Mouse (Mus musculus) CH12.LX (cell line): ENCODE measurements at regions not wholly inside any gene's neighbourhood (a gene's known extent, or its start where the extent isn't known, plus 50 kb on each side); places are given as distances from the start of the nearest gene placed in this dataset.

ENCODE experiments used
- DNase-seq: peaks from one replicate; pipeline ENCODE4 v3.0.0-alpha.2; 2013; ENCODE audit errors: extremely low read depth
- H3K27ac ChIP-seq: 2 replicates; pipeline ENCODE4 v1.5.1; 2012; ENCODE audit warnings: low read depth, mild to moderate bottlenecking, control low read depth, moderate library complexity; ENCODE audit not compliant: insufficient read depth
- H3K27me3 ChIP-seq: replicated peaks from 2 replicates; pipeline ENCODE3; 2012; ENCODE audit warnings: inconsistent platforms
- H3K36me3 ChIP-seq, 2 experiments: replicated peaks in 1 of 2; 2 replicates each; pipeline versions ENCODE3 to v1.6.1; 2012; ENCODE audit warnings: inconsistent platforms in 1 of 2, low read length in 1 of 2, mild to moderate bottlenecking in 1 of 2, mixed read lengths in 1 of 2, moderate library complexity in 1 of 2; ENCODE audit not compliant: control insufficient read depth in 1 of 2, insufficient read depth in 1 of 2
- H3K4me1 ChIP-seq, 2 experiments: 2 replicates each; pipeline ENCODE4 v1.6.1; 2012; ENCODE audit warnings: inconsistent platforms in 1 of 2, moderate library complexity in 1 of 2; ENCODE audit not compliant: insufficient read depth in 2 of 2, control insufficient read depth in 1 of 2
- H3K4me2 ChIP-seq: 2 replicates; pipeline ENCODE4 v1.6.1; 2012; ENCODE audit warnings: low read depth, mild to moderate bottlenecking, control low read depth; ENCODE audit not compliant: poor library complexity, insufficient read depth, severe bottlenecking
- H3K4me3 ChIP-seq, 3 experiments: fragments of 150-350 bp in 1 of 3; sonication (generic) in 1 of 3; replicated peaks in 1 of 3; 2 replicates each; pipeline versions ENCODE3 to v1.5.1; 2011 to 2012; ENCODE audit warnings: low read depth in 2 of 3, low read length in 2 of 3, mild to moderate bottlenecking in 2 of 3, moderate library complexity in 2 of 3, control low read depth in 1 of 3, improper control_type of control experiment in 1 of 3, inconsistent platforms in 1 of 3, mixed read lengths in 1 of 3; ENCODE audit not compliant: poor library complexity in 1 of 3
- H3K79me2 ChIP-seq: replicated peaks from 2 replicates; pipeline ENCODE4 v1.6.1; 2012; ENCODE audit warnings: mild to moderate bottlenecking, moderate library complexity; ENCODE audit not compliant: control insufficient read depth, poor library complexity, insufficient read depth, severe bottlenecking; ENCODE audit errors: extremely low read depth
- H3K9ac ChIP-seq: 2 replicates; pipeline ENCODE4 v1.6.1; 2012; ENCODE audit warnings: low read depth, mild to moderate bottlenecking, control low read depth, moderate library complexity; ENCODE audit not compliant: insufficient read depth
- H3K9me3 ChIP-seq: replicated peaks from 2 replicates; pipeline ENCODE3; 2012; ENCODE audit warnings: low read length, inconsistent platforms, mixed read lengths
- BHLHE40 ChIP-seq: IDR thresholded peaks from 2 replicates; pipeline ENCODE4 v1.6.1; 2011; ENCODE audit warnings: mild to moderate bottlenecking, low read depth, low read length, improper control_type of control experiment
- CTCF ChIP-seq, 2 experiments: IDR thresholded peaks in 1 of 2; conservative IDR thresholded peaks in 1 of 2; 2 replicates each; pipeline ENCODE4 v1.5.1; 2011 to 2012; ENCODE audit warnings: low read depth in 2 of 2, low read length in 2 of 2, improper control_type of control experiment in 1 of 2, inconsistent platforms in 1 of 2, mild to moderate bottlenecking in 1 of 2, moderate library complexity in 1 of 2
- E2F4 ChIP-seq: IDR thresholded peaks from 2 replicates; pipeline ENCODE4 v1.6.1; 2011; ENCODE audit warnings: low read depth, low read length, improper control_type of control experiment; ENCODE audit not compliant: insufficient replicate concordance
- ELF1 ChIP-seq: IDR thresholded peaks from 2 replicates; pipeline ENCODE4 v1.6.1; 2014; ENCODE audit warnings: low read depth, mild to moderate bottlenecking, inconsistent platforms, low read length, improper control_type of control experiment
- GABPA ChIP-seq: IDR thresholded peaks from 2 replicates; pipeline ENCODE4 v1.6.1; 2012; ENCODE audit warnings: low read depth, low read length, improper control_type of control experiment, inconsistent platforms; ENCODE audit not compliant: insufficient replicate concordance
- IRF4 ChIP-seq: IDR thresholded peaks from 2 replicates; pipeline ENCODE4 v1.6.1; 2014; ENCODE audit warnings: low read depth, mild to moderate bottlenecking, inconsistent platforms, low read length, improper control_type of control experiment
- JUN ChIP-seq: IDR thresholded peaks from 2 replicates; pipeline ENCODE4 v1.6.1; 2011; ENCODE audit warnings: low read depth, mild to moderate bottlenecking, low read length, improper control_type of control experiment, moderate library complexity; ENCODE audit not compliant: insufficient read depth
- JUND ChIP-seq: conservative IDR thresholded peaks from 2 replicates; pipeline ENCODE4 v1.6.1; 2011; ENCODE audit warnings: low read depth, low read length, improper control_type of control experiment
- KAT2A ChIP-seq: IDR thresholded peaks from 2 replicates; pipeline ENCODE4 v1.6.1; 2012; ENCODE audit warnings: low read length, improper control_type of control experiment, inconsistent platforms; ENCODE audit not compliant: insufficient replicate concordance
- MAX ChIP-seq: IDR thresholded peaks from 2 replicates; pipeline ENCODE4 v1.6.1; 2011; ENCODE audit warnings: low read length, improper control_type of control experiment
- MEF2A ChIP-seq: IDR thresholded peaks from 2 replicates; pipeline ENCODE4 v1.6.1; 2014; ENCODE audit warnings: low read depth, mild to moderate bottlenecking, inconsistent platforms, low read length, improper control_type of control experiment, borderline replicate concordance
- NRF1 ChIP-seq: IDR thresholded peaks from 2 replicates; pipeline ENCODE4 v1.6.1; 2014; ENCODE audit warnings: low read depth, mild to moderate bottlenecking, inconsistent platforms, low read length, improper control_type of control experiment, moderate library complexity
- POLR2A ChIP-seq: IDR thresholded peaks from 2 replicates; pipeline ENCODE4 v1.6.1; 2011; ENCODE audit warnings: low read depth, mild to moderate bottlenecking, improper control_type of control experiment, low read length
- POLR2AphosphoS2 ChIP-seq: IDR thresholded peaks from 2 replicates; pipeline ENCODE4 v1.6.1; 2011; ENCODE audit warnings: low read depth, low read length, improper control_type of control experiment
- RAD21 ChIP-seq: IDR thresholded peaks from 2 replicates; pipeline ENCODE4 v1.6.1; 2011; ENCODE audit warnings: low read depth, mild to moderate bottlenecking, low read length, improper control_type of control experiment, moderate library complexity
- SMC3 ChIP-seq: IDR thresholded peaks from 2 replicates; pipeline ENCODE4 v1.6.1; 2011; ENCODE audit warnings: low read depth, low read length, improper control_type of control experiment
- TBP ChIP-seq: conservative IDR thresholded peaks from 2 replicates; pipeline ENCODE4 v1.6.1; 2011; ENCODE audit warnings: low read depth, low read length, improper control_type of control experiment
- TCF12 ChIP-seq: IDR thresholded peaks from 2 replicates; pipeline ENCODE4 v1.6.1; 2014; ENCODE audit warnings: low read depth, mild to moderate bottlenecking, inconsistent platforms, low read length, improper control_type of control experiment
- USF1 ChIP-seq: IDR thresholded peaks from 2 replicates; pipeline ENCODE4 v1.6.1; 2014; ENCODE audit warnings: low read depth, mild to moderate bottlenecking, inconsistent platforms, low read length, improper control_type of control experiment
- ZC3H11A ChIP-seq: IDR thresholded peaks from 2 replicates; pipeline ENCODE4 v1.6.1; 2012; ENCODE audit warnings: low read depth, mild to moderate bottlenecking, inconsistent platforms, low read length, improper control_type of control experiment
- ZKSCAN1 ChIP-seq: IDR thresholded peaks from 2 replicates; pipeline ENCODE4 v1.6.1; 2012; ENCODE audit warnings: low read depth, inconsistent platforms, low read length, improper control_type of control experiment, borderline replicate concordance
- ZMIZ1 ChIP-seq: IDR thresholded peaks from 2 replicates; pipeline ENCODE4 v1.6.1; 2012; ENCODE audit warnings: low read depth, mild to moderate bottlenecking, inconsistent platforms, low read length, improper control_type of control experiment
- ZNF384 ChIP-seq: IDR thresholded peaks from 2 replicates; pipeline ENCODE4 v1.6.1; 2012; ENCODE audit warnings: low read depth, low read length, improper control_type of control experiment, inconsistent platforms
- dilution Hi-C: fragments of 300-500 bp; cut with MboI; formaldehyde crosslinking; loops from 2 replicates; pipeline ENCODE4 v1.14.3; 2020; ENCODE audit warnings: low sequenced_read_pairs; ENCODE audit not compliant: extremely low pct_unique_long_range_greater_than_20kb, extremely low pct_ligation_motif_present
- in situ Hi-C: fragments of 300-500 bp; cut with MboI; formaldehyde crosslinking; loops from 3 replicates; pipeline ENCODE4 v1.14.3; 2019; ENCODE audit warnings: low sequenced_read_pairs, low pct_ligation_motif_present, low pct_unique_long_range_greater_than_20kb, mixed read lengths

DNA sequence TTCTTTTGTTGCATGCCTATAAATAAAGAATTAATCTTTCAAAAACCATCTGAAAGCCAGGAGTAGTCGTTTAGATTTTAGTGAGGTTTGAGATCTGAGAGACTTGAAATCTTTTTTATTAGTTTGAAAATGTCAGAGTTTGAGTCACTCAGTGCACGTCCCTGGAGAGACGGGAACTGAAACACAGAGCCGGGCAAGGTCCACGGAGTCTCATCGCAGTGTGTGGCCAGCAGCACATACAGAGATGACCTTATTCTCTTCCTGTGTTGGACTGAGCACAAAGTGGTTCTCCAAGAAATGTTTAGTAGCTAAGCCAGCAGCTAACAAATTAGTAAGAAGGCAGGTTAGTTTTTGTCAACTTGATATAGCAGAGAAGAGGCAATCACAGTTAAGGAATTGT lies 350.0 kb upstream of the Klf12 start:
- DNase-seq: no peak
- no peak overlapping the region for H3K4me3 ChIP-seq
- no peak overlapping the region for H3K9ac ChIP-seq
- H3K4me2 ChIP-seq: no peak overlapping the region
- no peaks in the 10 kb centered on the region for H3K9me3 ChIP-seq
- in situ Hi-C loops (no loop called here), dilution Hi-C loops (no loop called here)
- H3K79me2 ChIP-seq: no peaks in the 10 kb centered on the region
- no peaks in the 10 kb centered on the region for H3K36me3 ChIP-seq
- no peak overlapping the region for H3K27ac ChIP-seq
- no peak for TF ChIP-seq ZNF384
- no peak for TF ChIP-seq RAD21
- H3K4me1 ChIP-seq: peaks cover 0 to 2% of the 10 kb centered on the region in 2 experiments; a peak in 1 of 4 replicates
- no peaks in the 10 kb centered on the region for H3K27me3 ChIP-seq

DNA sequence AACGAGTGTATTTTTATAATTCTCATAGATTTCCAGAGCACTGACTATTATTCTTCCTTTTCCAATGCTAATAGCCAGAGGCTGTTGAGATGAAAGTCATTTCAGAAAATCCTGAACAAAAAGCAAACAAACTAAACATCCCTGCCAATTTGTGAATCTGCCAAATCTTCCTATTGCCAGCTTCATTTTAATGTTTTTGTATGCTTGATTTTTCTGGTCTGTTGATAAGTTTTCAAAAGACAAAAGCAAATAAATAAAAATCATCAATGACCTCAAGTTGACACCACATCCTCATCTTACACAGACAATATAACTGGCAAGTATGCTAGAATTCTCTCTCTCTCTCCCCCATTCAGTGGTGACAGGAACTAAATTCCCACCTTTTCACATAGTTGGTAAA lies 347.2 kb upstream of the Klf12 start:
- H3K27me3 ChIP-seq: no peaks in the 10 kb centered on the region
- in situ Hi-C loops (no loop called here), dilution Hi-C loops (no loop called here)

DNA sequence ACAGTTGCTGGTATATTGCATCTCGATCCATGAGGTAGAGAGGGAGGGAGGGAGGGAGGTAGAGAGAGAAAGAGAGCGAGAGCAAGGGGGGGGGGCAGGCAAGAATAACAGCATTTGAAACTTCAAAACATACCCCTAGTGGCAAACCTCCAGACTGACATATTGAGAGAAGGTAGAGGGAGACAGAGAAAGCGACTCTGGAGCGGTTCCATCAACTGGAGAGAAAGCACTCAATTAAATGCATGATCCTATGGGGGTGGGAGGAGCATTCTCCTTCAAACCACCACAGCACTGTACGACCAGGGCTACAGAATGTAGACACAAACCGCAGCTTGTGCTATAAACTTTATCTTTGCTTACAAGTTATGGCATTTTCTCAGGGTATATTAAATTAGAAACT lies 345.7 kb upstream of the Klf12 start:
- no peaks in the 10 kb centered on the region for H3K4me1 ChIP-seq
- H3K4me2 ChIP-seq: peak overlapping the region; percentile 36; the same call in 1 of the 2 replicates
- H3K4me3 ChIP-seq: no peak overlapping the region
- H3K27me3 ChIP-seq: no peaks in the 10 kb centered on the region
- no peaks in the 10 kb centered on the region for H3K79me2 ChIP-seq
- DNase-seq: no peak
- H3K9me3 ChIP-seq: no peaks in the 10 kb centered on the region
- TF ChIP-seq E2F4 (no peak), ZC3H11A (no peak), CTCF (conservative IDR thresholded peaks at IDR 0.05 in 1 of 2, IDR thresholded peaks at IDR 0.05 in 1 of 2; ENCODE audit: low read depth in 2 of 2, low read length in 2 of 2) (peak in 1 of 2 experiments; percentile 7; a peak in 1 of 4 replicates), POLR2A (no peak), JUND (no peak), KAT2A (no peak), JUN (no peak), NRF1 (no peak)
- dilution Hi-C loops: no loop called here
- in situ Hi-C loops: no loop called here
- no peak overlapping the region for H3K9ac ChIP-seq
- no peak overlapping the region for H3K27ac ChIP-seq
- no peaks in the 10 kb centered on the region for H3K36me3 ChIP-seq

More for the DNA sequence above, 347.2 kb upstream of the Klf12 start:
- Histone ChIP-seq H3K4me3 (no peak overlapping the region), H3K79me2 (no peaks in the 10 kb centered on the region), H3K4me1 (no peaks in the 10 kb centered on the region), H3K27ac (no peak overlapping the region), H3K9ac (no peak overlapping the region), H3K4me2 (no peak overlapping the region), H3K9me3 (no peaks in the 10 kb centered on the region), H3K36me3 (no peaks in the 10 kb centered on the region)
- TF ChIP-seq BHLHE40 (no peak), ZKSCAN1 (no peak), ELF1 (no peak), MAX (no peak), GABPA (no peak), MEF2A (no peak), ZMIZ1 (no peak), POLR2AphosphoS2 (no peak), ZC3H11A (no peak), POLR2A (no peak), SMC3 (no peak), USF1 (no peak), TBP (no peak), TCF12 (no peak), IRF4 (no peak)
- DNase-seq: no peak
